Mouse (Mus musculus): ENCODE measurements around the gene Il16.

DNA sequence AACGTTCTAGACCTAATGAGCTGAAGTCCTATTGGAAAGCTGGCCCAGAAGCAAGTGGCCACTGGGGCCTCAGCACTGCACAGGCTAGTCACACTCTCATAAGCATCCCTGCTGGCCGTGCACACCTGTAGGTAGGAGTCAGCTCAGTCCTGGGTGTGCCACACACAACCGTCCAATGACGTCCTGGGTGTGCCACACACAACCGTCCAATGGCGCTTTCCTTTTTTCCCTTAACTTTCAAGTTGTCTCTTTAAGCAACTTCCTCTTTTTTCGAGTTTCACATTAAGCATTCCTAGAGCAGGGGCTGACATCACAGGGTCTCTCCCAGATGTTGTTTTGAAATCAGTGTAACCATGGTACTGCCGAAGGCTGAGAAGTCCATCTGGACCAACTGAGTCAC is 25.3 kb downstream of the Il16 start:
- no peak for TF ChIP-seq CTCF (IDR thresholded peaks at IDR 0.05; ENCODE audit: low read depth, low read length)
- TF ChIP-seq EP300 (IDR thresholded peaks at IDR 0.05; ENCODE audit: insufficient read depth, low read depth, low read length) = no peak
- no peak for TF ChIP-seq POLR2A (IDR thresholded peaks at IDR 0.05; ENCODE audit: insufficient read depth, low read length)
